Mouse (Mus musculus) heart, embryonic 16.5 days (tissue): ENCODE measurements around the gene Dnah7a. TPM values are rescaled to one million over a fixed set of nuclear protein-coding genes. Genes with fewer than 3 reads are reported as not detected.
"Not testable (repeated sequence)": the region's sequence is repeated elsewhere in the genome, so short reads cannot be mapped to it uniquely, and the experiment has no call there.

Experiments used
- ATAC-seq: fragments of 200-750 bp; cut with Nextera tagmentation; replicated peaks from 2 replicates; pipeline ENCODE4 v1.8.0; 2017; ENCODE audit warnings: moderate number of reproducible peaks; ENCODE audit not compliant: insufficient read depth, low FRiP score; ENCODE audit errors: extremely low read depth
- H3K27ac ChIP-seq: fragments of 300-500 bp; sonication (generic); 2 replicates; pipeline ENCODE4 v1.5.1; 2014; ENCODE audit warnings: mild to moderate bottlenecking, low read length, control low read depth, moderate library complexity
- H3K27me3 ChIP-seq: fragments of 300-500 bp; sonication (generic); 2 replicates; pipeline ENCODE4 v1.6.1; 2014; ENCODE audit warnings: low read length, mixed read lengths; ENCODE audit not compliant: control insufficient read depth, insufficient read depth
- H3K36me3 ChIP-seq: fragments of 300-500 bp; sonication (generic); 2 replicates; pipeline ENCODE4 v1.6.1; 2014; ENCODE audit not compliant: control insufficient read depth, insufficient read depth
- H3K4me1 ChIP-seq: fragments of 300-500 bp; sonication (generic); 2 replicates; pipeline ENCODE4 v1.6.1; 2014; ENCODE audit warnings: low read length, mixed read lengths; ENCODE audit not compliant: control insufficient read depth, insufficient read depth
- H3K4me2 ChIP-seq: fragments of 300-500 bp; sonication (generic); 2 replicates; pipeline ENCODE4 v1.6.1; 2014; ENCODE audit warnings: low read depth, mild to moderate bottlenecking, control low read depth, low read length
- H3K4me3 ChIP-seq: fragments of 300-500 bp; sonication (generic); 2 replicates; pipeline ENCODE4 v1.5.1; 2014; ENCODE audit warnings: mild to moderate bottlenecking, control low read depth, low read length
- H3K9ac ChIP-seq: fragments of 300-500 bp; sonication (generic); 2 replicates; pipeline ENCODE4 v1.6.1; 2014; ENCODE audit warnings: low read length, control low read depth
- H3K9me3 ChIP-seq: fragments of 300-500 bp; sonication (generic); replicated peaks from 2 replicates; pipeline ENCODE4 v1.6.1; 2016; ENCODE audit warnings: low read length; ENCODE audit not compliant: control insufficient read depth
- WGBS: fragments of 180-500 bp; shearing (Covaris S2); extraction: QIAGEN DNeasy Blood & Tissue Kit; methylation state at CpG from one replicate; pipeline ENCODE4 v1.1.7; 2014; 5-methylcytosine and 5-hydroxymethylcytosine counted together
- polyA plus RNA-seq: library from polyadenylated mRNA; unstranded; fragments of >200 nt; fragmentation: Nextera tagmentation; extraction: Ambion mirVana; gene quantifications from 2 replicates; pipeline ENCODE4 v1.2.1, GENCODE M21; 2015

The Dnah7a gene
- polyA plus RNA-seq, 1 experiment from 2014 or later, result 0.25 TPM

GRCm38 (mm10) chr1:53630011-53630410 lies 76.6 kb downstream of the Dnah7a start:
- no peaks in the 10 kb centered on the region for H3K36me3 ChIP-seq
- H3K4me1 ChIP-seq, result no peaks in the 10 kb centered on the region
- H3K27ac ChIP-seq, result no peak overlapping the region
- no peak for ATAC-seq
- H3K9ac ChIP-seq, result no peak overlapping the region
- H3K9me3 ChIP-seq, result no peaks in the 10 kb centered on the region
- H3K4me2 ChIP-seq, result no peak overlapping the region
- H3K4me3 ChIP-seq, result no peak overlapping the region
- WGBS, result 45% methylated on average over 6 of the region's 6 CpGs
- H3K27me3 ChIP-seq, result no peaks in the 10 kb centered on the region

- no peak overlapping the region for H3K4me3 ChIP-seq
- no peaks in the 10 kb centered on the region for H3K4me1 ChIP-seq
- WGBS, result 92% methylated on average over 16 of the region's 16 CpGs
- H3K4me2 ChIP-seq, result no peak overlapping the region
- H3K27ac ChIP-seq, result no peak overlapping the region
- H3K27me3 ChIP-seq, result no peaks in the 10 kb centered on the region
- no peak for ATAC-seq
- peaks cover 6% of the 10 kb centered on the region for H3K9me3 ChIP-seq
- no peaks in the 10 kb centered on the region for H3K36me3 ChIP-seq
- H3K9ac ChIP-seq, result no peak overlapping the region
These were observed 93.1 kb downstream of the Dnah7a start for GRCm38 (mm10) chr1:53613486-53613885.

- not testable (repeated sequence) for H3K36me3 ChIP-seq, ATAC-seq, H3K4me2 ChIP-seq, H3K9ac ChIP-seq, H3K27ac ChIP-seq, H3K4me1 ChIP-seq, H3K9me3 ChIP-seq, H3K27me3 ChIP-seq, H3K4me3 ChIP-seq
- 24% methylated on average over 1 of the region's 1 CpGs for WGBS
These were observed 125.3 kb downstream of the Dnah7a start for GRCm38 (mm10) chr1:53581326-53581725.

- 90% methylated on average over 3 of the region's 3 CpGs for WGBS
- not testable (repeated sequence) for H3K4me1 ChIP-seq, H3K36me3 ChIP-seq, H3K27ac ChIP-seq, H3K4me2 ChIP-seq, H3K4me3 ChIP-seq, H3K27me3 ChIP-seq, ATAC-seq, H3K9ac ChIP-seq, H3K9me3 ChIP-seq
These were observed 148.7 kb downstream of the Dnah7a start for GRCm38 (mm10) chr1:53557918-53558317.

- H3K4me2 ChIP-seq, H3K9ac ChIP-seq, H3K4me1 ChIP-seq, H3K27me3 ChIP-seq, H3K36me3 ChIP-seq, H3K9me3 ChIP-seq, ATAC-seq, H3K4me3 ChIP-seq, H3K27ac ChIP-seq: not testable (repeated sequence)
- 94% methylated on average over 10 of the region's 10 CpGs for WGBS
These were observed 159.6 kb downstream of the Dnah7a start for GRCm38 (mm10) chr1:53547018-53547417.

GRCm38 (mm10) chr1:53538356-53538755 lies 168.2 kb downstream of the Dnah7a start:
- WGBS, result 73% methylated on average over 2 of the region's 2 CpGs
- H3K27ac ChIP-seq, H3K4me1 ChIP-seq, ATAC-seq, H3K36me3 ChIP-seq, H3K4me3 ChIP-seq, H3K4me2 ChIP-seq, H3K9me3 ChIP-seq, H3K27me3 ChIP-seq, H3K9ac ChIP-seq: not testable (repeated sequence)

GRCm38 (mm10) chr1:53534826-53535225 lies 171.8 kb downstream of the Dnah7a start:
- H3K27me3 ChIP-seq, ATAC-seq, H3K4me3 ChIP-seq, H3K9ac ChIP-seq, H3K36me3 ChIP-seq, H3K27ac ChIP-seq, H3K9me3 ChIP-seq, H3K4me2 ChIP-seq, H3K4me1 ChIP-seq: not testable (repeated sequence)
- WGBS, result 36% methylated on average over 1 of the region's 1 CpGs

GRCm38 (mm10) chr1:53526021-53526420 lies 180.6 kb downstream of the Dnah7a start:
- not testable (repeated sequence) for H3K27ac ChIP-seq, H3K4me2 ChIP-seq, H3K36me3 ChIP-seq, H3K4me1 ChIP-seq, H3K9ac ChIP-seq, H3K9me3 ChIP-seq, ATAC-seq, H3K4me3 ChIP-seq, H3K27me3 ChIP-seq
- 67% methylated on average over 2 of the region's 2 CpGs for WGBS

GRCm38 (mm10) chr1:53473699-53474098 lies 232.9 kb downstream of the Dnah7a start:
- WGBS, result 43% methylated on average over 4 of the region's 4 CpGs
- no peaks in the 10 kb centered on the region for H3K4me1 ChIP-seq
- H3K27me3 ChIP-seq, result no peaks in the 10 kb centered on the region
- no peaks in the 10 kb centered on the region for H3K9me3 ChIP-seq
- no peak overlapping the region for H3K9ac ChIP-seq
- H3K4me3 ChIP-seq, result no peak overlapping the region
- ATAC-seq, result no peak; the same call in 1 of the 2 replicates
- no peak overlapping the region for H3K4me2 ChIP-seq
- H3K36me3 ChIP-seq, result no peaks in the 10 kb centered on the region
- H3K27ac ChIP-seq, result no peak overlapping the region

GRCm38 (mm10) chr1:53472084-53472483 lies 234.5 kb downstream of the Dnah7a start:
- ATAC-seq, H3K9me3 ChIP-seq, H3K27me3 ChIP-seq, H3K9ac ChIP-seq, H3K4me3 ChIP-seq, H3K27ac ChIP-seq, H3K4me2 ChIP-seq, H3K4me1 ChIP-seq, H3K36me3 ChIP-seq: not testable (repeated sequence)
- 46% methylated on average over 1 of the region's 1 CpGs for WGBS
